Mouse (Mus musculus) T-helper 2 cell (primary cell): ENCODE measurements around the gene Man1b1.

Experiments
- in situ Hi-C: fragments of 300-600 bp; cut with MboI, MseI; formaldehyde crosslinking; loops from one replicate; pipeline ENCODE4 v1.15.1; 2025; ENCODE audit warnings: high pct_unique_total_duplicates

Man1b1 gene

GRCm38 (mm10) chr2:25305587-25306359 lies 26.4 kb upstream of the Man1b1 start:
- in situ Hi-C loops, result no loop called here

GRCm38 (mm10) chr2:25310180-25310579 lies 22.0 kb upstream of the Man1b1 start:
- in situ Hi-C loops, result no loop called here

GRCm38 (mm10) chr2:25310969-25311368 lies 21.2 kb upstream of the Man1b1 start:
- in situ Hi-C loops, result no loop called here

GRCm38 (mm10) chr2:25311491-25311891 lies 20.6 kb upstream of the Man1b1 start:
- in situ Hi-C loops, result no loop called here

- in situ Hi-C loops, result no loop called here
These were observed 13.8 kb upstream of the Man1b1 start for GRCm38 (mm10) chr2:25318119-25318966.

- in situ Hi-C loops, result no loop called here
These were observed 13.0 kb upstream of the Man1b1 start, which contains the start of gene Grin1 for GRCm38 (mm10) chr2:25318971-25319773. Grin1 (minus strand) TSS chr2:25319187.

GRCm38 (mm10) chr2:25320084-25320483 lies 12.1 kb upstream of the Man1b1 start:
- in situ Hi-C loops, result no loop called here

GRCm38 (mm10) chr2:25326036-25326435 lies 6.1 kb upstream of the Man1b1 start:
- in situ Hi-C loops, result no loop called here

- in situ Hi-C loops, result no loop called here
These were observed 3.7 kb upstream of the Man1b1 start for GRCm38 (mm10) chr2:25328440-25328839.

GRCm38 (mm10) chr2:25331470-25331869 lies 668 bp upstream of the Man1b1 start:
- in situ Hi-C loops, result loop anchor here (5.0 kb wide), 2 partner anchors 36 to 59 kb away; partner anchors contain the start of genes Anapc2, Ssna1 and Uap1l1

- in situ Hi-C loops, result loop anchor here (5.0 kb wide), 2 partner anchors 34 to 61 kb away; partner anchors contain the start of genes Anapc2, Ssna1 and Uap1l1
These were observed 1.4 kb downstream of the Man1b1 start for GRCm38 (mm10) chr2:25333569-25333968.

GRCm38 (mm10) chr2:25338303-25338702 lies 6.2 kb downstream of the Man1b1 start:
- in situ Hi-C loops, result no loop called here

GRCm38 (mm10) chr2:25348162-25348561 lies 16.0 kb downstream of the Man1b1 start:
- in situ Hi-C loops, result no loop called here

GRCm38 (mm10) chr2:25349499-25349898 lies 17.4 kb downstream of the Man1b1 start:
- in situ Hi-C loops, result no loop called here

GRCm38 (mm10) chr2:25350701-25351100 lies 18.6 kb downstream of the Man1b1 start:
- in situ Hi-C loops, result no loop called here

GRCm38 (mm10) chr2:25354211-25354610 lies 22.1 kb downstream of the Man1b1 start:
- in situ Hi-C loops, result no loop called here

GRCm38 (mm10) chr2:25355419-25356066 lies 23.4 kb downstream of the Man1b1 start:
- in situ Hi-C loops, result no loop called here

GRCm38 (mm10) chr2:25356208-25357079 lies 24.3 kb downstream of the Man1b1 start, which contains the start of gene Dpp7:
Dpp7 (minus strand) TSS chr2:25356359.
- in situ Hi-C loops, result no loop called here

- in situ Hi-C loops, result no loop called here
These were observed 27.7 kb downstream of the Man1b1 start for GRCm38 (mm10) chr2:25359848-25360247.
